Mouse (Mus musculus): ENCODE results near the gene Cep19.

GRCm38 (mm10) chr16:32144592-32144991 lies 45.0 kb downstream of the Cep19 start:
- TF ChIP-seq EP300 (optimal IDR thresholded peaks at IDR 0.05), result no peak
- no peak for TF ChIP-seq CTCF (IDR thresholded peaks at IDR 0.05; ENCODE audit: low read depth)
